Mouse (Mus musculus): ENCODE data around the gene Tmtc4. TPM values are rescaled to one million over a fixed set of nuclear protein-coding genes. Genes with fewer than 3 reads are reported as not detected.

The Tmtc4 gene
- polyA plus RNA-seq, 1 experiment from 2014 or later: 6.2 TPM

DNA sequence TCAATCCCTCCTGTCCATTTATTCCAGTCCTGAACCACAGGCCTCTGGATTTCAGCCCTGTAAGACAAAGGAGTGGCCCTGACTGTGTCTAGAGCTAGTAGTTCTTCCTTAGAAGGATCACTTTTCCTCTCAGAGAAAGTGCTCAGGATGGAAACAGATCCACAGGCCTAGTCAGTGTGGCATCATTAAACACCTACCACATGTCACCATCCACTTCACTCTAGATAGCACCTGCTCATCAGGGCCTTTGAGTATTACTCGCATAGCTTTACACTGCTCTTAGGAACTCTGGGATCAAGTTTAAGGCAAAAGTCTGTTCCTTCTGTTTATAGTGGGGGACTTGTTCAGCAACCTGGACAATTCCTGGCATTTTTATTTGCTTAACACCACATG is 95.4 kb downstream of the Tmtc4 start:
- no peak overlapping the region for H3K9ac ChIP-seq (replicated peaks; ENCODE audit: low read depth)
- no peaks in the 10 kb centered on the region for H3K27me3 ChIP-seq (replicated peaks; ENCODE audit: insufficient read depth, low read length)
- H3K9me3 ChIP-seq (ENCODE audit: low read length): no peaks in the 10 kb centered on the region
- H3K4me3 ChIP-seq (ENCODE audit: low read depth, low read length): no peak overlapping the region
- H3K4me1 ChIP-seq (ENCODE audit: insufficient read depth, low read depth, low read length): no peaks in the 10 kb centered on the region
- ATAC-seq (no peak), DNase-seq (ENCODE audit: low spot score) (no peak)
- no peak overlapping the region for H3K27ac ChIP-seq (ENCODE audit: low read length)
- TF ChIP-seq CTCF (IDR thresholded peaks at IDR 0.05): no peak
- no peaks in the 10 kb centered on the region for H3K36me3 ChIP-seq (ENCODE audit: insufficient read depth, low read length)
- WGBS: 91% methylated on average over 1 of the region's 1 CpGs
- no peak overlapping the region for H3K4me2 ChIP-seq (replicated peaks; ENCODE audit: low read depth, low read length)

- ATAC-seq (no peak), DNase-seq (ENCODE audit: low spot score) (no peak)
- Histone ChIP-seq H3K36me3 (ENCODE audit: insufficient read depth, low read length) (no peaks in the 10 kb centered on the region), H3K9ac (replicated peaks; ENCODE audit: low read depth) (no peak overlapping the region), H3K9me3 (ENCODE audit: low read length) (no peaks in the 10 kb centered on the region), H3K27me3 (replicated peaks; ENCODE audit: insufficient read depth, low read length) (no peaks in the 10 kb centered on the region), H3K4me3 (ENCODE audit: low read depth, low read length) (no peak overlapping the region), H3K4me1 (ENCODE audit: insufficient read depth, low read depth, low read length) (no peaks in the 10 kb centered on the region), H3K27ac (ENCODE audit: low read length) (no peak overlapping the region), H3K4me2 (replicated peaks; ENCODE audit: low read depth, low read length) (no peak overlapping the region)
- no peak for TF ChIP-seq EP300 (IDR thresholded peaks at IDR 0.05)
- no peak for TF ChIP-seq CTCF (IDR thresholded peaks at IDR 0.05)
- 97% methylated on average over 3 of the region's 3 CpGs for WGBS
Observed at GRCm38 (mm10) chr14:122887702-122888479, 95.9 kb downstream of the Tmtc4 start.

DNA sequence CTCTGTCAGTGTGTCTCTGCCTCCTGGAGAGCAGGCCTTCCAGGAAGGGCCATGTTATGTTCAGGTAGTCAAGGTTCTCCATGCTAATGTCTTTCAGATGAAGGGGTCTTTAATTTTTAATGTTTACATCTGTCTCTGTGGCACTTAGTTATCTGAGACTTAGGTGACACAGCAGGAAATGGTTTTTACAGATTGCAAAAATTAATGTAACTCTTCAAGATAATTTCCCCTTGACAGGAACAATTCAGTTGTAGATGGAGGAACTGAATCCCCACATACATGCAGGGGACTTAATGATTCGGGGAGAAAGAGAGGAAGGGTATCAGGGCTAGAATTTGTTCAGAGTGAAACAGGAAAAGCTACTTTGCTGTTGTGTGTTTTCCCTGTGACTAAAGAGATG is 96.6 kb downstream of the Tmtc4 start:
- H3K9me3 ChIP-seq (ENCODE audit: low read length): no peaks in the 10 kb centered on the region
- DNase-seq (ENCODE audit: low spot score) (no peak), ATAC-seq (no peak)
- H3K9ac ChIP-seq (replicated peaks; ENCODE audit: low read depth): no peak overlapping the region
- H3K4me3 ChIP-seq (ENCODE audit: low read depth, low read length): no peak overlapping the region
- H3K27ac ChIP-seq (ENCODE audit: low read length): no peak overlapping the region
- 84% methylated on average over 1 of the region's 1 CpGs for WGBS
- no peaks in the 10 kb centered on the region for H3K4me1 ChIP-seq (ENCODE audit: insufficient read depth, low read depth, low read length)
- no peaks in the 10 kb centered on the region for H3K27me3 ChIP-seq (replicated peaks; ENCODE audit: insufficient read depth, low read length)
- H3K4me2 ChIP-seq (replicated peaks; ENCODE audit: low read depth, low read length): no peak overlapping the region
- no peak for TF ChIP-seq EP300 (IDR thresholded peaks at IDR 0.05)
- TF ChIP-seq CTCF (IDR thresholded peaks at IDR 0.05): no peak
- H3K36me3 ChIP-seq (ENCODE audit: insufficient read depth, low read length): no peaks in the 10 kb centered on the region

DNA sequence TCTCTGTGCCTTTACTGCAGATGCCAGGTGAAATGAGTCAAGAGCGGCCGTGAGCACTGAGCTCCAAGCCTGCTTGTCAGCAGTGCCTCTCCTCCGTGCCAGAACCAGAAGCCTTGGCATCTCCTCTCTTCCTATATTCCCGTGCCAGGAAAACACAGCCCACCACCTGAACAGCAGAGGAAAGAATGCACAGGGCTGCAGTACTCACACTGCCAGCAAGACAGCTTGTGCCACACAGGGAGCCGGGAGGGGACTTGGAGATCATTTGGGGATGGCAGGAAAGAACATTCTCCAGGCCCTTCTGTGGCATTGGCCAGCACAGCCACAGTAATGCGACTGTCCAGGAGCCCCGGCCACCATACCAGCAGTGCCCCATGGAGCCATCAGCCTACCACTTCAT is 97.9 kb downstream of the Tmtc4 start:
- no peak overlapping the region for H3K4me3 ChIP-seq (ENCODE audit: low read depth, low read length)
- no peak for TF ChIP-seq CTCF (IDR thresholded peaks at IDR 0.05)
- TF ChIP-seq EP300 (IDR thresholded peaks at IDR 0.05): no peak
- no peak overlapping the region for H3K4me2 ChIP-seq (replicated peaks; ENCODE audit: low read depth, low read length)
- H3K27me3 ChIP-seq (replicated peaks; ENCODE audit: insufficient read depth, low read length): no peaks in the 10 kb centered on the region
- no peaks in the 10 kb centered on the region for H3K4me1 ChIP-seq (ENCODE audit: insufficient read depth, low read depth, low read length)
- no peak overlapping the region for H3K27ac ChIP-seq (ENCODE audit: low read length)
- H3K36me3 ChIP-seq (ENCODE audit: insufficient read depth, low read length): no peaks in the 10 kb centered on the region
- H3K9ac ChIP-seq (replicated peaks; ENCODE audit: low read depth): no peak overlapping the region
- ATAC-seq (no peak), DNase-seq (ENCODE audit: low spot score) (no peak)
- 84% methylated on average over 7 of the region's 7 CpGs for WGBS
- no peaks in the 10 kb centered on the region for H3K9me3 ChIP-seq (ENCODE audit: low read length)

GRCm38 (mm10) chr14:122883821-122884584 is 99.8 kb downstream of the Tmtc4 start:
- H3K4me2 ChIP-seq (replicated peaks; ENCODE audit: low read depth, low read length): no peak overlapping the region
- no peaks in the 10 kb centered on the region for H3K27me3 ChIP-seq (replicated peaks; ENCODE audit: insufficient read depth, low read length)
- TF ChIP-seq CTCF (IDR thresholded peaks at IDR 0.05) (no peak), EP300 (IDR thresholded peaks at IDR 0.05) (no peak)
- H3K36me3 ChIP-seq (ENCODE audit: insufficient read depth, low read length): no peaks in the 10 kb centered on the region
- no peak overlapping the region for H3K9ac ChIP-seq (replicated peaks; ENCODE audit: low read depth)
- ATAC-seq (peak; percentile 35; the same call in 1 of the 2 replicates), DNase-seq (ENCODE audit: low spot score) (peak; percentile 11)
- no peak overlapping the region for H3K27ac ChIP-seq (ENCODE audit: low read length)
- H3K4me3 ChIP-seq (ENCODE audit: low read depth, low read length): no peak overlapping the region
- no peaks in the 10 kb centered on the region for H3K9me3 ChIP-seq (ENCODE audit: low read length)
- 62% methylated on average over 10 of the region's 10 CpGs for WGBS
- no peaks in the 10 kb centered on the region for H3K4me1 ChIP-seq (ENCODE audit: insufficient read depth, low read depth, low read length)

GRCm38 (mm10) chr14:122883410-122883806 is 100.4 kb downstream of the Tmtc4 start:
- no peak overlapping the region for H3K9ac ChIP-seq (replicated peaks; ENCODE audit: low read depth)
- DNase-seq (ENCODE audit: low spot score): no peak
- no peak overlapping the region for H3K4me3 ChIP-seq (ENCODE audit: low read depth, low read length)
- WGBS: 84% methylated on average over 4 of the region's 4 CpGs
- H3K27me3 ChIP-seq (replicated peaks; ENCODE audit: insufficient read depth, low read length): no peaks in the 10 kb centered on the region
- ATAC-seq: no peak
- TF ChIP-seq EP300 (IDR thresholded peaks at IDR 0.05) (no peak), CTCF (IDR thresholded peaks at IDR 0.05) (no peak)
- H3K36me3 ChIP-seq (ENCODE audit: insufficient read depth, low read length): no peaks in the 10 kb centered on the region
- no peaks in the 10 kb centered on the region for H3K9me3 ChIP-seq (ENCODE audit: low read length)
- no peak overlapping the region for H3K27ac ChIP-seq (ENCODE audit: low read length)
- no peak overlapping the region for H3K4me2 ChIP-seq (replicated peaks; ENCODE audit: low read depth, low read length)
- H3K4me1 ChIP-seq (ENCODE audit: insufficient read depth, low read depth, low read length): no peaks in the 10 kb centered on the region

Measured in lung, postnatal 0 days (tissue).